Comparison of ENCODE assay signal across 21 mouse cellular contexts in the genomic region with DNA sequence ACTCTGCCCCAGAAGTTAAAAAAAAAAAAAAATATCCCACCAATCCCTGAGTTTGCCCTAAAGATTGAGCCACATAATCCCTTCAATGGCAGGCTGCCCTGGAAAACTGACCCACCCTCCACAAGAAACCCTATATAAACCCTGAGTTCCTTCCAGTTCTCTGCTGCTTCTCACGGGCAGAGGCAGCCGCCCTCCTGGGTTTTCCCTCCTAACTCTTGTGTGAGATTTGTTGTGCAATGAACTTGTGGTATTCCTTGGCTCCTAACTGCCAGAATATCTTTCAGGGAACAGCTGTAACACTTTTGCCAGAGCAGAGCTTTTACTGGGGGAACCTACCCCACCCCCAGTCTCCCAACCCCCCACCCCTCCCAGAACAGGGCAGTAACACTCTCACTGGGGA. TPM values are rescaled to one million over a fixed set of nuclear protein-coding genes. Genes with fewer than 3 reads are reported as not detected.
DNase-seq lines count a peak whose midpoint lies in the region; ATAC-seq and TF ChIP-seq lines count a peak whose summit lies in the region.
"Had no signal": no experiment of that assay in that cellular context is flagged by ENCODE, and none has a peak within 500 bp of the region (broad histone marks: within the 10 kb centered on the region; RNA-seq: fewer than 3 reads in every experiment).

No protein-coding gene starts in this region.

- no peaks in the 10 kb centered on the region for H3K27me3 ChIP-seq in lung, embryonic 14.5 days (ENCODE audit: insufficient read depth, low read length)
- H3K27me3 ChIP-seq in limb, embryonic 15.5 days, result 0 out of 2 replicates have a peak, but pooled peaks cover 6% of the 10 kb centered on the region
- H3K27me3 ChIP-seq: embryonic facial prominence, embryonic 13.5 days; kidney, embryonic 15.5 days; liver, embryonic 15.5 days; midbrain, embryonic 15.5 days had no signal

- peak; percentile 41 for DNase-seq in lung, embryonic 14.5 days
- no peak for DNase-seq in lung, postnatal 14 days
- DNase-seq in adipocyte (ENCODE audit: low spot score), result peak; percentile 77
- peak; percentile 23 for DNase-seq in lung, postnatal 36 days
- no peak for DNase-seq in MN1 (ENCODE audit: low spot score)
- no peak for DNase-seq in right cerebral cortex, postnatal 36 days (ENCODE audit: low spot score in 2 of 2)
- DNase-seq: adrenal gland, postnatal 10 days; B cell, adult 2 months; cerebellum, adult 8-10 months; cerebellum, postnatal 36 days; gastrocnemius, postnatal 10 days; kidney, adult 18-20 months had no signal

- no peaks in the 10 kb centered on the region for H3K4me1 ChIP-seq in lung, embryonic 14.5 days (ENCODE audit: insufficient read depth)
- peaks cover 34% of the 10 kb centered on the region for H3K4me1 ChIP-seq in limb, embryonic 15.5 days
- H3K4me1 ChIP-seq: liver, embryonic 15.5 days; midbrain, embryonic 15.5 days had no signal

- no peak overlapping the region for H3K4me3 ChIP-seq in lung, embryonic 14.5 days (ENCODE audit: low read depth, low read length)
- H3K4me3 ChIP-seq in limb, embryonic 15.5 days, result no peak overlapping the region
- H3K4me3 ChIP-seq: embryonic facial prominence, embryonic 13.5 days; kidney, embryonic 15.5 days; left cerebral cortex, adult 2 months; liver, embryonic 15.5 days; midbrain, embryonic 15.5 days had no signal

- H3K4me2 ChIP-seq in lung, embryonic 14.5 days, result no peak overlapping the region
- H3K4me2 ChIP-seq in limb, embryonic 15.5 days, result no peak overlapping the region
- H3K4me2 ChIP-seq: embryonic facial prominence, embryonic 13.5 days; kidney, embryonic 15.5 days; liver, embryonic 15.5 days; midbrain, embryonic 15.5 days had no signal

- no peaks in the 10 kb centered on the region for H3K9me3 ChIP-seq in lung, embryonic 14.5 days (ENCODE audit: low read depth, low read length)
- H3K9me3 ChIP-seq in limb, embryonic 15.5 days, result no peaks in the 10 kb centered on the region
- H3K9me3 ChIP-seq: embryonic facial prominence, embryonic 13.5 days; kidney, embryonic 15.5 days; liver, embryonic 15.5 days; midbrain, embryonic 15.5 days had no signal

- H3K27ac ChIP-seq in lung, embryonic 14.5 days (ENCODE audit: low read depth), result no peak overlapping the region
- H3K27ac ChIP-seq in limb, embryonic 15.5 days, result peak overlapping the region; percentile 59
- H3K27ac ChIP-seq: embryonic facial prominence, embryonic 13.5 days; kidney, embryonic 15.5 days; left cerebral cortex, adult 2 months; liver, embryonic 15.5 days; macrophage; midbrain, embryonic 15.5 days had no signal

- no peak overlapping the region for H3K9ac ChIP-seq in lung, embryonic 14.5 days
- H3K9ac ChIP-seq in limb, embryonic 15.5 days, result no peak overlapping the region
- H3K9ac ChIP-seq: embryonic facial prominence, embryonic 13.5 days; kidney, embryonic 15.5 days; liver, embryonic 15.5 days; midbrain, embryonic 15.5 days had no signal

- H3K36me3 ChIP-seq in lung, embryonic 14.5 days (ENCODE audit: insufficient read depth), result 0 out of 2 replicates have a peak, but pooled peaks cover 4% of the 10 kb centered on the region
- no peaks in the 10 kb centered on the region; the same call in 1 of the 2 replicates for H3K36me3 ChIP-seq in limb, embryonic 15.5 days
- H3K36me3 ChIP-seq: embryonic facial prominence, embryonic 13.5 days; kidney, embryonic 15.5 days; liver, embryonic 15.5 days; midbrain, embryonic 15.5 days had no signal

- ATAC-seq in lung, embryonic 14.5 days (ENCODE audit: insufficient read depth), result no peak
- no peak for ATAC-seq in limb, embryonic 15.5 days (ENCODE audit: insufficient number of reproducible peaks, low FRiP score, low TSS enrichment, low read depth)
- ATAC-seq: forebrain, embryonic 16.5 days; hindbrain, embryonic 16.5 days; midbrain, embryonic 15.5 days had no signal

- no peak for TF ChIP-seq CTCF in lung, embryonic 14.5 days (IDR thresholded peaks at IDR 0.05; ENCODE audit: low read depth)

- WGBS in lung, embryonic 14.5 days, result 24% methylated on average over 2 of the region's 2 CpGs
- 18% methylated on average over 2 of the region's 2 CpGs for WGBS in limb, embryonic 15.5 days

RNA-seq across cellular contexts. Expression of a gene that starts 16.9 kb away (rescaled TPM):
- 27.8 and 30.1 TPM in 2 replicates for polyA plus RNA-seq in lung, embryonic 14.5 days (2014; fragmentation: Nextera tagmentation; extraction: Ambion mirVana)
- 15.2 and 16.0 TPM in 2 replicates for polyA plus RNA-seq in limb, embryonic 15.5 days (2015; fragmentation: Nextera tagmentation; extraction: Ambion mirVana)

RNA-seq across cellular contexts. Expression of a gene that starts 53.1 kb away (rescaled TPM):
- polyA plus RNA-seq in lung, embryonic 14.5 days (2014; fragmentation: Nextera tagmentation; extraction: Ambion mirVana), result 27.1 and 28.2 TPM in 2 replicates
- 28.1 and 28.9 TPM in 2 replicates for polyA plus RNA-seq in limb, embryonic 15.5 days (2015; fragmentation: Nextera tagmentation; extraction: Ambion mirVana)

Comparison
In these comparisons a context has a peak if more than half of its experiments do, and no peak if none do; other contexts are left out.
1. DNase-seq: peak in lung, embryonic 14.5 days (single experiment), adipocyte (single experiment) and lung, postnatal 36 days (single experiment); none in lung, postnatal 14 days (single experiment), MN1 (single experiment) and right cerebral cortex, postnatal 36 days (0 of 2).